Mouse (Mus musculus): ENCODE measurements around the gene 2700049A03Rik.

Gene 2700049A03Rik

DNA sequence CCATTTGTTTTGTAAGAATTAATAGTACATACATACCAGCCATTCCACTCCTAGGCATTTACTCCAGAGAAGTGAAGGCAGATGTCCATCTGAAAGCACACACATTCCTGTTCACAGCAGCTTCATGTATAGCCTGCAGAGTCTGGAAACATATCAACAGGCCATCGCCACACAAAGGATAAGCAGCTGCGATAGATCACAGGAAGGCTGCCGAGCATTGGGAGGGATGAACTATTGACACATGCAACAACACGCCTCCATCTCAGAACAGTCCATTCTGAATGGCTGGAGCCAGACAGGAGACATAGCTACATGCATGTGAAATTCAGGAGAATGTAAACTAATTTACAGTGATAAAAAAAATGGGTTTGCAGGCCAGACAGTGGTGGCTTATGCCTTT, 127.6 kb downstream of the 2700049A03Rik start:
- DNase-seq (ENCODE audit: low spot score in 2 of 2), result no peak

DNA sequence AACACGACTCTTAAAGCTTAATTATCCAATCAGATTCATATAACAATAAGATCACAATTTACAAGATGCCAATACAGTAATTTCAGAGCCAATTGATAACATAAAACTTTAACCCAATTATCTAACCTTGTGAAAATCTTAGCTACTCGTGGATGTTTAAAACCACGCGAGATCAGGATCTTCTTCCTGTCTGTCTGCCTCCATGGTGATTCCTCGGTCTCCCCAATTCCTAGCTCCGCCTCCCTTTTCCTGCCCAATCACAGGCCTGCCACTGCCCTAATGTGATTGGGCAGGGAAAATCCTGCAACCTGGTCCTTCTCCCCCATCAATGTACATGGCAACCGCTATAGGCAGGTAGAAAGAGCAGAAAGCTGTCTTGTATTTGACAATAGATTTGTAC, 132.7 kb downstream of the 2700049A03Rik start:
- DNase-seq (ENCODE audit: low spot score in 2 of 2), result no peak

DNA sequence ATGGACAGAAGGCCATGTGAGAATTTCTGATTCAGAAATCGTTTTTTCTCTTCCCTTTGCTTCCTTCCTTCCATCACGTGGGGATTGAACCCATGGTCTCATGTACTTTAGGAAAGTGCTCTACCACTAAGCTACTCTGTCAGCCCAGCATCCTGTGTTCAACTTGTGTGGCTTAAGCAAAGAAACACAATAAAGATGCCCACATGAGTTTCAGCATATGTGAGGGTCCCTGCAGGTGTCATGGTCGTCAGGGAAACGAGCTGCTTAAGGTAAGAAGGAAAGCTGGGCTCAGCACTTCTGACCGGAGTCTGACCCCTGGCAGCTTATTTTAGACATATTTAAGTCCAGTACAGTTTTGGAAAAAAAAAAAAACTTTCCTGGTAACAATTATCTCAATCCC, 134.5 kb downstream of the 2700049A03Rik start:
- no peak for DNase-seq (ENCODE audit: low spot score in 2 of 2)

DNA sequence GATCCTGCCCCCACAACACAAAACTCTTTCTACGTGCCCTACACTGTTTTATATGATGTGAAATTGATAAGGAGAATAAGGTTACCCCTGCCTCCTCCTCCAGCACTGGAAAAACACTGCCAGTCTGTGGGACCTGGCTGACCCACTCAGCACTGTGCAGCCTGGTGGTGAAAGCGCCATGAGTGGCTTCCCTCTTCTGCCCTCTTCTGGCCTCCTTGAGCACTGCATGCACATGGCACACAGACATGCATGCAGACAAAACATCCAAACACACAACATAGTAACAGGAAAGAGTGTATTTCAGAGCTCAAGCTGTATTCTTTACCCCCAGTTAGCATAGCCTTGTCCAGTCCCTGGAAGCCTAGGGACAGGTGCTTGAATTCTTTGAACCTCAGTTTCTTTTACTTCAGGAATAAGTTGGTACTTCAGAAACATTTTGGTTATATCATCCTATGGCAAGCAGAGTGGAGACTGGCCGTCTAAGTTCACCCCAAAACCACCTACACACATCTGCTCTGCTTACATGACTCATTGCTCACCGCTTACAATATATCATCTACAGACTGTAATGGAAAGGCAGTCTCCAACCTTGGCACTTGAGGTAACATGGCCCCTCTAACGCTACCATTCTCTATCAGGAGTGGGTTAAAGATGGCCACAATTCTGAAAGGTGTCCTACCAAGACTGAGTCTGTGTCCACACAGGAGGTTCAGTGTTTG, 138.0 kb downstream of the 2700049A03Rik start:
- no peak for DNase-seq (ENCODE audit: low spot score in 2 of 2)

DNA sequence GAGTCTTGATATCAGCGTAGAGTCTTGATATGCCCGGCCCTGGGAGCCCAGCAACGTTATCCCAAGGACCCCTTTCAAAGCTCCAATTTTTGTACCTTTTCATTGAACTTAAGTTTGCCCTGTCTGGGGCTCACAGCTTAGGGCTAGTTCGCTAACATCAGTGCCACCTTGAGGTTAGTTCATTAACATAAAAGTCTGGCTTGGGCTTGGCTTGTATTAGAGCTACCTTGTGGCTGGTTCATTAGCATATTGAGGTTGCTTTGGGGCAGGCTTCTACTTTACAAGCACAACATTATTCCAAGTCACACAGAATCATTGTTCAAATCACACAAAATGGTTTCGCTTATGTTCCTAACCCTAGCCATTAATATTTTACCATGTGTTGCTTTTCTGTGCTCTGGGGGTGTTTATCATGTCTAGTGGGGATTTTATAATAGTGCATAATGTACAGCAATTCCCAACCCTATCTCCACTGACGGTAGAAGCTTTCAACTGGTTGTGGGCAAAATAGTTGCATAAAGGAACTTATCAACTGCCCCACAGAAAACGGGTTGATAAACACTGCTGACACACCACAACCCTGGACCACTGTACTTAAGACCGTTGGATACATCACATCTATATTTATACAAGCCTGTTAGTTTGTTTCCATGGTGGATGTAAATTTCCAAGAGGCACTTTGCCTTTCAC, 139.4 kb downstream of the 2700049A03Rik start:
- DNase-seq (ENCODE audit: low spot score in 2 of 2), result no peak

DNA sequence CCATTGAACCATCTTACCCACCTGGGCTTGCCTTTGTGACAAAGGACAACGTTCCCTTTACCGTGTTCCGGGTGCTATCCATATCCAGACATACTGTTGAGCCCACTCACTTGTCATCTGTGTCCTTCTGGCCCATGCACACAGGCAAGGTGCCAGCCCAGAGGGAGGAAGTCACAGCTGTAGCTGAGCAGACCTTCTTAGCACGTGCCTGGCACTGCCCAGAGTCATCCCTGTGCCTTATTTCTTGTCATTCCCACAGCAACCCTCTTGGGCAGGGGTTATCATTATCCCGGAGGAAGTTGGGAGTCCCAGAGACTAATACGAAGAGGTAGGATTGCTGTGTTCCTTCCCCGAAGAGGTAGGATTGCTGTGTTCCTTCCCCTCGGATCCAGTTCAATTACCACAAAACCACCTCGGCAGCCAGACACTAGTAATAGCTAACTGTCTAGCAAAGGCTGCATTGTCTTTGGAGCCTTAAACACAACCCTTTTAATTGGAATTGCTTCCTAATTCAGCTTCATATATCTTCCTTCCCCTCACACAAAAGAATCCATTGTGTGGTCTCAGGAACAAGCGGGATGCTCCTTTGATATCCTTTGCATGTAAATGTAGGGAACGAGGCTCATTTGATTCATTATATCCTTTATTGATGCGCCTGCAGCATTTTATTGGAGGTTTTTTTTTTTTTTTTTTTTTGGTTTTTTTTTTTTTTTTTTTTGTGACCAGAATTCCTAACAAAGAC, 143.0 kb downstream of the 2700049A03Rik start:
- DNase-seq (ENCODE audit: low spot score in 2 of 2), result peak in 1 of 2 experiments; percentile 32

DNA sequence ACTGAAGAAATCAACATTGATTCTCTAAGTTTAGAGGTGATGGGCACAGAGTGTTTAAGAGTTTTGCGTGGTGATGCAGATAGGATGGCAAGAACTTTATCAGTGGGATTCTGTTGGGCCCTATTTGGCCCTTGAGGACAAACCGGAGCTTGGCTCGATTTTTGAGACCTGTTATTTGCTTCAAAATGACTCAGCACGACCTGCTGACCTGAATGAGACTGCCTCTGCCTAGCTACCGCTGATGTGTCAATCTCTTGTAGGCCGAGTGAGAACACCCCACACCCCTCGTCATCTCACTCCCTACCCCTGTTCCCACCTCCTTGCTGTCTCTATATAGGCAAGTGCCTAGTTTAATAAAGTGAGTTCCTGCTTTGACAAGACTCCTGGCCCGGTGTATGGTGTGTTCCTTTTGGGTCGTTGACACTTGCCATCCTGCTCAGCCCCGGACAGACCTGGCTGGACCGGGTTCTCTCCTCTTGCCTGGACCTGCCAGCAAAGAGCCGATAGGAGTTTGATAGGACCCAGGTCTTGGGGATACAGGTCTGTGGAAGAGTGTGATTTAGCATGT, 144.6 kb downstream of the 2700049A03Rik start:
- no peak for DNase-seq (ENCODE audit: low spot score in 2 of 2)

DNA sequence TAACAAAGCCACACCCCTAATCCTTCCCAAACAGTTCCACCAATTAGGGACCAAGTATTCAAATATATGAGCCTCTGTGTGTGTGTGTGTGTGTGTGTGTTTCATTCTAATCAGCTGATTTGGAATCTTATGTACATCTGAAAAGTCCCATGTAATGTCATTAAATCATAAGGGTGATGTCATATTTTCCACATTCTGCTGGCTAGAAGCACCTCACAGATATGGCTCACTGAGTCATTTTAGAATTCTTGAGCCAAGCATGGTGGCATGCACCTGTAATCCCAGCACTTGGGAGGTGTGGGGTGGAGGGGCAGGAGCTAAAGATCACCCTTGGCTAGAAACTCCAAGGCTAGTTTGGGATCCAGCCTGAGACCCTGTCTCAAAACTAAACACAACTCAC, 148.8 kb downstream of the 2700049A03Rik start:
- DNase-seq (ENCODE audit: low spot score in 2 of 2), result no peak

DNA sequence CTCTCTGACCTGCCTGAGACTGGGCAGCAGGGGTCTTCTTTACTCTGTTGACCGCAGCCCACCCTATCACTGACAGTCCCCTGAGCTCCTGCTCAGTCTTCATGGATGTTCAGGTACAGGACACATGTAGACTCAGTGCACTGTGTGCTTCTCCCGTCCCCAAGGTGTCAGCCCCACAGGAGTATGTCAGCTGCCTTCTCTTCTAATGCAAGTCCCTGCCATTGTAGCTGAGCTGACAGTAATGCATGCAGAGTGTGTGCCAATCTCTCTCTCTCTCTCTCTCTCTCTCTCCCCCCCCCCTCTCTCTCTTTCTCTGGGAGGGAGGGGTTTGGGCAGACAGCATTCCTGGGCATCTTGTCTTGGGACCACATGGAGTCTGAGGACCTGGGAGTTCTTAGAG, 153.8 kb downstream of the 2700049A03Rik start:
- no peak for DNase-seq (ENCODE audit: low spot score in 2 of 2)

All from right cerebral cortex, adult 2 months (tissue).